Mouse (Mus musculus): ENCODE data around the gene Asl.

DNA sequence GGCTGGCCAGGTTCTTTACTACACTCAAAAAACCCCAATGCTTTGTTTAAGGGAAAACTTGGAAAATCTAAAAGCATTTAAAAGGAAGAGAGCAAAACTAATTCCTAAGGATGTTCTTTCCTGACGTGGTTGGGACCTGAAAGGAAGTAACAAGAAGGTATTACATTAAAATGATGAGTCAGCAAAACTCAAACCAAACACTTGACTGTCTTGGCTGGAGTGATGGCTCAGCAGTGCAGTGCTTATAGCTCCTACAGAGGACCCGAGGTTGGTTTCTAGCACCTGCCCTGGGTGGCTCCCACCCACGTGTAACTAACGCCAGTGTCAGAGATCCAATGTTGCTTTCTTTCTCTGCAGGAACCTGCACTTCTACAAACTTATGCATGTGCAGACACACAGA, 12.2 kb upstream of the Asl start:
- TF ChIP-seq ZNF384 (IDR thresholded peaks at IDR 0.05; ENCODE audit: low read depth, low read length) (no peak), ZC3H11A (IDR thresholded peaks at IDR 0.05; ENCODE audit: borderline replicate concordance, low read depth, low read length) (no peak), HCFC1 (IDR thresholded peaks at IDR 0.05; ENCODE audit: borderline replicate concordance, insufficient read depth, low read length) (no peak), CHD2 (IDR thresholded peaks at IDR 0.05; ENCODE audit: low read depth, low read length) (no peak)

Data from ES-E14 (cell line).